Mouse (Mus musculus): ENCODE results near the gene Eng.

Gene Eng

DNA sequence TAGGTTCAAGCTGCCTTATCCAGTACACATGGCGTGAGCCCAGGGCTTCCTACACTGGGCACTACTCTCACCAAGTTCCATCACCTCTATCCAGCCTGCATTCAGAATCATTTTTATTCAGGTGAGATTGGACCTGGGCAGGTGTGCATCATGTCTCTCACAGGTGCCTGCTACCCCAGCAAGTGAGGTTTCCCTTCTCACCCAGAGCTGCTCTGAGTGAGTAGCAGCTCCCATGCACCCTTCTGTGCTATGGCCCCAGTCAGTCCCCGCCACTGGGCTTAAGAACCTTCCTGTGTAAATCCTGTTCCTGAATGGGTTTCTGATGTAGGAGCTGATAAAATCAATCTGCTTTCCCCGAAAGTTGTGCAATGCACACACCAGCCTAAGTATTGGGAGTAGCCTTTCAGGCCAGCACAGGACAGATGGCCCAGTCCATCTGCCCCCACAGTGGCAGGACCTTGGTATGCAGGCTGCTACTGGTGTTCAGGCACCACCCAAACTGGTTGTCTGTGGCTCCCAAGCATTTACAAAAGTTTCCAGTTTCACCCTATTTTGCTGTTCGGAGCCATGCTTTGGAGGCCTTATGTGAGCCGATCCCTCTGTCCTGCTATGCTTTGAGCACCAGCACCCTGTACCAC, 22.2 kb upstream of the Eng start:
- no peak for DNase-seq

DNA sequence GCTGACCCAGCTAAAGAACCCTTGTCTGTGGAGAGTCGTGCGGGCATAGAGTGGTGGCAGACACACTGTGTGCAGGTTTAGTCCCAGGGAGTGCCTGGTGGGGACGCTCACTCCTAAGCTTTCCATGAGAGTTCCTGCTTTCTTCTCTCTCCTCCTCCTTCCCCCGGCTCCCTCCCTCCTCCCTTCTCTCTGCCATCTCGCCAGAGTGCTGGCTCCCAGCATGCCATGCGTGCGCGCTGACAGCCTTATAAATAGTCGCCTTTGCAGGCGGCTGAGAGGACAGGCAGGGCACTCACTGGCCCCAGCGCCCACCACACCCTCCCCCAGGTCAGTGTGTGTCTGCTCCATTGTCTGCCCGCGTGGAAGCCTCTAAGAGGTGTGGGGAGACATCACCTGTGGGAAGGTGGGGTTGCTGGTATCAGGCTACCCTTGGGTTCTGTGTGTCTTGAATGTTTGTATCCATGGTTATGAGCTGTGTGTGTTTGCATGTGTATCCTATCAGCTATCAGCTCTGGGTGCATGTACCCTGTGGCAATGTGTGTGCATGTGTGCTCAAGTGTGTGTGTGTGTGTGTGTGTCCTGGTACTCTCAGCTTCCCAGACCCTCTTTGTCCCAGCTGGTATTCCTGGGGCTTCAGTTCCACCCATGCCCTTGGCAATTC, 21.1 kb upstream of the Eng start:
- no peak for DNase-seq

DNA sequence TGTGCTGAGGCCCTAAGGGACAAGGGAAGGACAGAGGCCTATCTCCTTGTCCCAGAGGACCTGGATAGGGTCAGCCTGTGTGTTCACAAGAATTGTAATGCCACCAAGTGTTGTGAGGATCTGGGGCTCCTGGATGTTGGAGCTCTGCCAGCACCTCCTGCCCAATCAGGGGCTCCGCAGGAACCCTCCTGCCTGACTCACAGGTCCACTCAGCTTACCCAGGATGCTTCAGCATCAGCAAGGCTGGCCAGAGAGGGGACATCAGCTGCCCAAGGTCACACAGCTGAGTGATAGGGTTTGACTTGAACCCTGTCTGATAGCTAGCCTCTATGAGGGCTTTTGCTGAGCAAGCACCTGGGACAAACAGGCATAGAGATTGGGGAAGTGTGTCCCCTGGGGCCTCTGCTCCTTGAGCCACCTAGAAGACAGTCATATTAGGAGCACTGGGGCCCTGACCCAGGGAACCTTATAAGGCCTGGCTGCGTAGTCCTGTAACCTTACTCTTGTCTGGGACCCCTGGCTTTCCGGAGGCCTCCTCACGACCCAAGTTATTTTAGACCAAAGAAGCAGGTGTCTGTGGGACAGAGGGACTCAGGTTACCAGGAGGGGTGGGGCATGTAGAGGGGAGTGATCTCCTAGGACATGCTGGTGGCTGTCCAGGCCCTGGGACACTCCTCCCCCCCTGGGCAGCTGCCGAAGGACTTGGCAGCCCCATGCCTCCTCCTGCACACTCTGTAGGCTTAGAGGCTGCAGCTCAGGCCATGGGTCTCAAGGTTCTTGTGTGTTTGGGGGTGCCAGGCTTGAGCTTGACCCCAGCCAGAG, 20.3 kb upstream of the Eng start:
- no peak for DNase-seq

DNA sequence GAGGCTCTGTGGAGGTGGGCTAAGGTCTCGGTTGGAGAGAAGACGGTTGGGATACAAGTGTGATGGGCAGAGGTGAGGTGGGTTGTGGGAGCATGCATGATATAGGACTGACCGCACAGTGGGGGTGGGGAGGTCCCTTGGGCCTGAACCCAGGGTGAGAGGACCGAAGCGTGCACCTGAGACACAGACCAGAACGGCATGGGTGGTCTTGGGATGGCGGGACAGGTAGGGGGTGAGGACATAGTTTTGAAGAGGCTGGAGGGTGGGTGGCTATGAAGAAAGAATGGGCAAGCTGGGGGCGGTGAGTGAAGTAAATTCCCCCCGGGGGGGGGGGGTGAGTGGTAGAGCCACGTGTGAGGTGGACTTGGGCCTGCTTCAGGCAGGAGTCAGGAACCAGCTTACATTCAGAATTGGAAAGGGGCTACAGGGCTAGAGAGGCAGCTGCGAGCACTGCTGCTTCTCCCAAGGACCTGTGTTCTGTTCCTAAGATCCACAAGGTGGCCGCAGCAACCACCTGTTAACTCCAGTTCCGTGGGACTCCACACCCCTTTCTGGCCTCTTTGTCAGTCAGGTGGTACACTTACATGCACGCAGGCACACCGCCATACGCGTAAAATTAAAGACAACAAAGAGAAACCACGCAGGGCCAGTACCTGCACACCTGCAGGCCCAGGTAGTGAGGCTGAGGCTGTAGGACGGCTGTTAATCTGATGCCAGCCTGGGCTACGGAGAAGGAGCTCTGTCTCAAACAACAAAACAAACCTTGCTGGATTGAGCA, 18.9 kb upstream of the Eng start:
- DNase-seq, result no peak

DNA sequence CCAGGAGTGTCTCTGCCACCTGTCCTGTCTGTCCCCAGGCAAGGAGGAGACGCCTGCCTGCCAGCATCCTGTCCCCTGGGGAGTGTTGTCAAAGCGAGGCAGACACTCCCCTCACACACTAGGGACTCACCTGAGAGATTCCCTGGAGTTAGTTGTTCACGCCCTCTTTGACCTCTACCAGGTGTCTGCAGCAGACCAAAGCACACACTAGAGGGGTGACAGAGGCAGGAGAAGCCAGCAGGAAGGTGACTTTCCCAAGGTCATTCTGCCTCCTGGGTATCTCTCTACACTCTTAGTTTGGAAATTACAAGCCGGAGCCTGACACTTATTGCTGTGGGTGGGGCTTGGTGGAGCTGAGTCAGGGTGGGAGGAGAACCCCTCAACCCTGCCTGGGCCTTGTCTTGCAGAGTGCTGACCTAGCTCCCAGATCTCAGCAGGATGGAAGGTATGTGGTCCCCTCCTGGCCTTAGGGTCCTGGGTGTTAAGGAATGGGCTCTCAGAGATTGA, 18.3 kb upstream of the Eng start:
- no peak for DNase-seq

DNA sequence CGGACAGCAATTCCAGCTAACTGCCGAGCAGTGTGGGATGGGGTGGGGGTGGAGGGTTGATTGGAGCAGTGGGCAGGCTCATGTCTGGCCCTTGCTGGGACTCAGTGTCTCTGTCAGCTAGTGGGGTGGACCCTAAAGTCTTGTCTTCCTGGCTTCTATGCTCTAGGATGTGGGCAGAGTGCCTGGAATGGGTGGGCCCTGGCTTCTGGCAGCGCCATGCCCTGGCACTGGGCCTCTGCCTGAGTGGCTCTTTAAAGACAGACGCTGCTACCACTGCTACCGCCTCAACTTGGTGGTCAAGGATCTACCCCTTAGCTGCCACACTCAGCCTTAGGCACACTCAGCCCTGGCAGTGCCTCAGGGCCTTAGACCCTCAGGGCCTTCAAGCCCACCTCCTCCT, 17.7 kb upstream of the Eng start:
- DNase-seq, result no peak

DNA sequence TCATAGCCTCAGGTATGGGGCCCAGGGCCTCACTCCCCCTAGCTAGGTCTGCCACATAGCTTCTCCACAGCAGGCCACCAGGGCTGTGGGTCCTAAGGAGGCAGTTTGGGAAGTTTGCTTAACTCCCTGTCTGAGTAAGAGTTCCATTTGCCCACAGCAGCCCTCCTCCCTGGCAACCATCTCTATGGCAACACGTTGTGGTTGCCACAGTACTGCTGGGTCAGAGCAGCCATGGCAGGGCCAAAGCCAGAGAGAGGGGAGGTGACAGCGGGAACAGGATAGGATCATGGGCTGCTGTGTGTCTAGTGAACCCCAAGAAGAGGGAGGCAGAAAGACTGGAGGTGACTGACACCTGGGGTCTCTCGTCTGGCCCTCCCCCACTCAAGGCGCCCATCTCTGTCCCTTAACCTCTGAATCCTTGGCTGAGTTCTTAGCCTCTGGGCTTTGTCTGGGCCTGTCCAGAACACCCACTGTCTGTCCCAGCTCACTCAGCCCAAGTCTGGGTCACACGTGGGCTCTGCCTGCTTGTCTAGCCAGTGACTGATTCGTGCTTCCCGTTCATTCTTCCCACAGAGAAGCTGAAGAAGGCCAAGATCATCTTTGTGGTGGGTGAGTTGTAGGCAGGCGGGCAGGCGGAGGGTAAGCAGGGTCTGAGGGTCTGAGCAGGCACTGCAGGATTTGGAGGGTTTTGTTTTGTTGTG, 17.0 kb upstream of the Eng start:
- DNase-seq, result no peak

DNA sequence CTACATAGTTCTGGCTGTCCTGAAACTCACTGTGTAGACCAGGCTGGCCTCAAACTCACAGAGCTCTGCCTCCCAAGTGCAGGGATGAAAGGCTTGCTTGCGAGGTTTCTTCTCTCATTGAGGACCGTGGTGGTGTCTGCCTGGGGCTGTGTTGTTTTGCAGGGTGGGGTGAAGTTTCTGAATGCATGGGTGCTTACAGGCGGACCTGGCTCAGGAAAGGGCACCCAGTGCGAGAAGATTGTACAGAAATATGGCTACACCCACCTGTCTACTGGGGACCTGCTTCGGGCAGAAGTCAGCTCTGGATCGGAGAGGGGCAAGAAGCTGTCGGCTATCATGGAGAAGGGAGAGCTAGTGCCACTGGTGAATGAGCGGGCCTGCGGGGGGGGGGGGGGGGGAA, 16.4 kb upstream of the Eng start:
- no peak for DNase-seq

DNA sequence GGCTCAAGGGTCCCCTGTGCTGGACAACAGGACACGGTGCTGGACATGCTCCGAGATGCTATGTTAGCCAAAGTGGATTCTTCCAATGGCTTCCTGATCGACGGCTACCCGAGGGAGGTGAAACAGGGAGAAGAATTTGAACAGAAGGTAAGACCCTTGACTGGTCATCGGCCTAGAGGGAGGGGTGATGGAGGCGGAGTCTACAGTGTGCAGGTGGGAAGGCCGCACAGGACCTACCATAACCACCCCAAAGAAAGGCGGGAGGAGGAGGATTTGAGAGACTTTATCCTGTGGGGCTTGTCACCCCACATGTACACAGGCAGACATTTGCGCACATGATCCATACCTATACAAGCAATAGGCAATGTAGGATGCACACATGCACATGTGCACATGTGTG, 15.3 kb upstream of the Eng start:
- DNase-seq, result no peak

DNA sequence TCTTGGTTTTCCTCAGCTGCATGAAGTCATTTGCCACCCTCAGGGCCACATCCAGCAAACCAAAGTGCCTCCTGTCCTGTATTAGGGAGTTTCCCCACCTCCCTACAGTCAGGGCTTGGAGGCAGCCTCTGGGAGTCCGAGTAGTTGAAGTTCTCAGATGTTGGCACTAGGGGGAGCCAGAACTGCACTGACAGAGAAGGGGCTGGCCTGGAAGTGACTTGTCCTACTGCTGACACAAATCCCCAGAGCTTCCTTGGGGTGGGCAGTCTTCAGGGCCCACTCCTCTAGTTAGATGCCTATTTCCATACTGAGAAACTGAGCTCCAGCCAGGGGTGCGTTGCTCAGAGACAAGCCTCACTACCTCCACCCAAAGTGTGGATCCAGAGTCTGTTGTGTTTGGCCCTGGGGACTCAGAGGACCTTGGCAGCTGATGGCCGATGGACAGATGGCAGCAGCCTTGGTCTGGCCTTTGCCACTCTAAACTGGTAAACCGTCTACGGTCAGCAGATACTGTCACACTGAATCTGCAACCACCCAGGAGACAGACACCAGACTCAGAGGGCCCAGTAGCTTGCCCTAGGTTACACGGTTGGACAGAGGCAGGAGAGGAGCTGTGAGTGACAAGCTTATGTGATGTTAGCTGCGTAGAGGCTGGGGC, 14.5 kb upstream of the Eng start:
- peak; percentile 85 for DNase-seq

DNA sequence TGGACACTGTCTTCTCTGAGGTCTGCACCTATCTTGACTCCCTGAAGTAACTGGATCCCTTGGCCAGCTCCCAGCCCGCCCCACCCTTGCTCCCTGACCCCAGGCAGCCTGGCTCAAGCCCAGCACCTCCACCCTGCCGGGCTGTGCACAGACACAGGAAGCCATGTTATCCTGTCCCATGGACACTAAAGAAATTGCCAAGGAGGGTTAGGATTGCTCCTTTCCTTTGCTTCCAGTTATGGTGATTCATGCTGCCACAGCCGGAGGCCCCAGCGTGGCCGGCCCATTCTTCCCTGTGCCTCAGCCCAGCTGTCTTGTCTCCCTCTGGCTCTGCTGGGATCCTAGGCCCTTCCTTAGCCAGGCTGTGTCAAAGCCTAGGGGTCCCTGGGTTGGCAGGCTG, 12.7 kb upstream of the Eng start:
- no peak for DNase-seq

DNA sequence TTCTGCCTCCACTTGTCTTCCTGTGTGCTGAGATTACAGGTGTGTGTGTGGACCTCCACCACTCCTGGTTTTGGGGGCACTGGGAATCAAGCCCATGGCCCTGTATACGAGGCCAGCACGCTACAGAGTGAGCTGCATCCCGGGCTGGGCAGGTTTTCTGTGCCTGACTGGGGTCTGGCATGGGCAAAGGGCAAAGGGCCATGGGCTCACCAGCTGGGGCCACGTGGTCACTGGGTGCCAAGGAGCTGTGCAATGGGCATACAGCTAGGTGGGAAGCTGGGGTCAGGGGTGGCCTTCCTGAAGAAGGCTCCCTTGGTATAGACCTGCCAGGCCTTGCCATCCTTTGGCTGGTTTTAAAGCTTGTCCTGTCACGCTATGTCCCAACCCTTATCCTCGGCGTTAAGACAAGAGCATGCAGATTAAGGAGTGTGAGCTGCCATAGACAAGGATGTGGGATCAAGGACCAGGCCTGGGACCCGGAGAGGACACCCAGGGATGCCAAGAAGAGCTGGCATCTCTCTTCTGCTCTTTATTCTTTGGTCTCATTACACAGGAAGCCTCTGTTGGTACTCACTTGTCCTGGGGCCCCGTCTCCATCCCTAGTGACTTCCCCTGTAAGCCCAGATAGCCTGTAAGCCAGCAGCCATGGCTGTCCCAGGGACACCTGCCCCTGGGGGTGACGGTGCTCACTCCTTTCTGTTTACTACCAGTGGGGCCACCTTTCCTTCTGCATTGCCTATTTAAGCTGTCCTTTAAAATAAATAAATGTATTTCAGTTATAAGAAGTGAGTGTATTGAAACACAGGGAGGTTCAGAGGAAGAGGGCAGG, 11.9 kb upstream of the Eng start:
- DNase-seq, result no peak

DNA sequence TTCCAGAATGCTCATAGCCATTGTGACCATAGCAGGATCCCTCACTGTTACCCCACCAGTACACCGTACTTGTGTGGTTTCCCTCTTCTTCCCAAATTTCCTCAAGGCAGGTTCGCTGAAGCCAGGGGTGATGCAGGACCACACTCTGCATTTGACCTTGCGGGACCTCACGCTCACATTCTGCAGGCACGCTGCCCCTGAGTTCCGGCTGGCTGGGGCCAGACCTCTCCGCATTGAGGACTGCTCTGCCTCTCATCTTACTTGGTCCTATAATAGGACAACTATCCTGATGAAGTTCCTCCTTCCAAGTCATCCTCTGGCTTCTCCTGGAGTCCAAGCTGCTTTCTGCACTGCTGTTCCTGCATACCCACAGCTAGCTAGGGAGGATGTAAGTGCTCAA, 9.8 kb upstream of the Eng start:
- no peak for DNase-seq

DNA sequence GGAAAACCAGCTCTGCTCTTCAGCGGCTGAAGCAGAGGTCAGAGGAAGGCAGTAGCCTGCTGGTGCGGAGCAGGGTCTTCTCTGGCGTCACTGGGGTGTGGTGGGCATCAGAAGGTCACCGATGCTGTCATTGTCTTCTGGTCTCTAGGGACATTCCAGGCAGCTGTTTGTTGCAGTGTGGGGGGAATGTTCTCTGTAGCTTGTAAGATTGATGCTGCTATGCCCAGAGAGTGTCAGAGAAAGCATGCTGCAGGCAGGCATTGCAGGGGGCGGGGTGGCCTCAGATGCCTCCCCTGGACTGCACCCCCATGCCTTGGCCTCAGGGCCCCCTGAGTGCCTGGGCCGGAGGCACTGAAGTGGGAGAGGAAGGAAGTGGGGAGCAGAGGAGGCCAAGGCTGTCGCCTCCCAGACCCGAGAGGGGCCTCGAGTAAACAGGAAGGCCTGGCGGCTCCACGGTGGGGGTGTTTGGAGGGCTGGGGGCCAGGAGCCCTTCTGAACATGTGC, 8.6 kb upstream of the Eng start:
- peak; percentile 85 for DNase-seq

DNA sequence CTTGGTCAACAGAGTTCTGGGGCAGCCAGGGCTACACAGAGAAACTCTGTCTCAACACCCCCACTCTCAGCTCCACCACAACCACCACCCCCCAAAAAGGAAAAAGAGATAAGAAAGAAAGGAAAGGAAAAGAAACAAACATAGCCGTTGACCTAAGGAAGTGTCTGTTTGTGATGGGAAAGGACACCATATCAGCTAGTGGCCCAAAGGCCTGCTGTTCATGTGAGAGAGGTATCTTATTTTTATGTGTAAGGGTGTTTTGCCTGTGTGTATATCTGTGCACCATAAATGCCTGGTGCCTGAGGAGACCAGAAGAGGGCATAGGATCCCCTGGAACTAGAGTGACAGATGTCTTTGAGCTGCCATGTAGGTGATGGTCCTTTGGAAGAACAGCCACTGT, 6.8 kb upstream of the Eng start:
- DNase-seq, result no peak

DNA sequence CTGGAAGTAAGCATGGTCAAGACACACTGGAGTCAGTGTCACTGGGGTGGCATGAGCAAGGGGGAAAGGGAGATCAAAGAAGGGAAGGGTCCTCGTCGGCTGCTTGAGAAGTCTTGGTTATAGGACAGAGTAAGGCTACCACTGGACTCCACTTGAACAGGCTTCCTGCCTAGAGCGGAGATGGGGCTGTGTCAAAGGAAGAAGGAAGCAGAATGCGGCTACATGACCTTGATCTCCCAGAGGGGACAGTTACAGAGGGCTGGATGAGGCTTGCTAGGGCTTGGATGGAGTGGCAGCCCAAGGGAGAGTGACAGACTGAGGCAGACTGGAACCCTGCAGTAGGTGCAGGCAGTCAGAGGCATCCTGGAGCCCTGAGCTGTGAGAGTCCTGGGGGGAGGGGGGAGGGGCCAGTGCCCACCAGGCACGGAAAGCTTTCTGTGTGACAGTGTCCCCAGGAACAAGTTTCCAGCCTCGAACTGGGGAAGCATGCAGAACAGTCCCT, 5.8 kb upstream of the Eng start:
- no peak for DNase-seq

DNA sequence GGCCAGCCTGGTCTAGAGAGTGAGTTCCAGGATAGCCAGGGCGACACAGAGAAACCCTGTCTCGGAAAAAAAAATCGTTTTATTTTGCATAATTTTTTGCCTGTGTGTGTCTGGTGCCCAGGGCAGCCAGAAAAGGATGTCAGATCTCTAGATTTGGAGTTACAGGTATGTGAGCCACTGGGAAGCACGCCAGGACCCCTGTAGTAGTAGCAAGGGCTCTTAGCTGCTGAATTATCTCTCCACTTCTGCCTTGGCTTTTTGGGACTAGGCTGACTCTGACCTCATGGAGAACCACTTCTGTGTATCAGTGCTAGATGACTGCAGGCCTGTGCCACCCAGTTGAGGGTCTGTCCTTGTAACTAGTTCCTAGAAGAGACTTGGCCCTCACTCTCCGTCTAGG, 4.6 kb upstream of the Eng start:
- no peak for DNase-seq

DNA sequence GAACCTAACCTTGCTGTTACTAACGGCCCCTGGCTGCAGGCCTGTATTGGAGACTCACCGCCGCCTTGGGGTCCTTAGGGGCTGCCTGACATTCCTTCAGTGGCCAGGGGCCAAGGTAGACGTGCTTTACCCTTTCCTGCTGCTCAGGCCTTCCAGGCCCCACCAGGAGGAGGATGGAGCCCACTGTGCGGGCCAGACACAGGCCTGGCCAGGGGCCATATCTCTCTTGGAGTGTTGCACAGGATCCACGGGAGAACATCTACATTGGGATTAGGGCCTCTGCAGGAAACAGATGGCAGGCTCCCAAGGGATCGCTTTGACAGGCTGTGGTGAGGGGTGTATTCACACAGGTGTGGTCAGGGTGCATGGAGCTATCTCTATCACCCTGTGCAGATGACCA, 3.6 kb upstream of the Eng start:
- no peak for DNase-seq

DNA sequence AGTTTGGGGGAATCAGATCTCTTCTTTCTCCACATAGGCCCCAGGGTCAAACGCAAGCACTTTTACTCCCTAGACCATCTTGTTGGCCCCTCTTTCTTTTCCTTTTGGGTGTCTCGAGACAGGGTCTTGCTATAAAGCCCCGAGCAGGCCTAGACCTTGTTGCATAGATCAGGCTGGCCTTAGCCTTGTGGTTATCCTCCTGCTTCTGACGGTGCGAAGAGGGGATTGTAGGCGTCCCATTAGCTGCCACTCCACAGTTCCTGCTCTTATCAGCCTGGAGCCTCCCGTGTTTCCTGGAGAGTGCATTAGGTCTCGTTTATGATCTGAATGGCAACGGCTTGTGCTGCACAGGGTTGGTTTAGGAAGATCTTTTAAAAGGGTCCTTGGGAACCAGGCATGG, 2.3 kb upstream of the Eng start:
- DNase-seq, result no peak

DNA sequence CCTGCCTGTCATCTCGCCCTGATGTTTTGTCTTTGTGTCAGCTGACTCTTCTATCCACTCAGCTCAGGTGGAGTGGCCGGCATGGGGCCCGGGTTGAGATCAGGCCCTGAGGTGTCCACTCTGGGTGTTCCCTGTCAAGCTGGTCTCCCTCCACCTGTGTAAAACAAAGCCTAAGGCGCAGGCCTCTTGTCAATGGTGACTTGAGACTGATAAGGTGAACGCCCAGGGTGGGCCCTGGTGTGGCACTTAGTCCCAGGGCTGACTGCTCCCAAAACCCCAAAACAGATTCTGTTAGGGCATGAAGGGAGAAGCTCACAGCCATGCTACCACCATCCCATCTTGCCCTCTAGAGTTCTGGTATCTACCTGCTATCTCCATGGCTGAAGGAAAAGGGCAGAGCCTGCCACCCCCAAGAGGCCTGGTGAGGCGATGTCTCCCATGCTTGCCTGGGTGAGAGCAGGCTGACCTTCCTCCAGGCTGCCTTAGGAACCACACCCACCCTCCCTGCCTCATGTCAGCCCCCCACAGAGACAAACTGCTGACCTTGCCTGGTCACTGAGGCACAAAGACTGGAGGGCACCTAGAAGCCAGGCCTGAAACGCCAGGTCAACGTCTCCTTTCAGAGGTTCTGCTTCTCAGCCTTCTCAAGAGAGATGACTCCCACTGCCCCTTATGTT, 1.5 kb upstream of the Eng start:
- DNase-seq, result no peak
